Mouse (Mus musculus) lung, postnatal 0 days (tissue): ENCODE measurements around the gene Lzts2. TPM values are rescaled to one million over a fixed set of nuclear protein-coding genes. Genes with fewer than 3 reads are reported as not detected.

Experiments used
- ATAC-seq: fragments of 200-750 bp; cut with Nextera tagmentation; 2 replicates; pipeline ENCODE4 v1.8.0; 2017; ENCODE audit warnings: moderate library complexity
- DNase-seq: peaks from one replicate; pipeline ENCODE4 v3.0.0-alpha.2; 2016; ENCODE audit warnings: low spot score
- H3K27ac ChIP-seq: fragments of 300-500 bp; sonication (generic); 2 replicates; pipeline ENCODE4 v1.5.1; 2014; ENCODE audit warnings: antibody characterized with exemption, mild to moderate bottlenecking, low read length, mixed read lengths
- H3K27me3 ChIP-seq: fragments of 300-500 bp; sonication (generic); replicated peaks from 2 replicates; pipeline ENCODE4 v1.6.1; 2014; ENCODE audit warnings: low read length, mixed read lengths; ENCODE audit not compliant: insufficient read depth
- H3K36me3 ChIP-seq: fragments of 300-500 bp; sonication (generic); 2 replicates; pipeline ENCODE4 v1.6.1; 2014; ENCODE audit warnings: low read length, mixed read lengths; ENCODE audit not compliant: insufficient read depth
- H3K4me1 ChIP-seq: fragments of 300-500 bp; sonication (generic); 2 replicates; pipeline ENCODE4 v1.6.1; 2014; ENCODE audit warnings: antibody characterized with exemption, low read depth, low read length, mixed read lengths; ENCODE audit not compliant: insufficient read depth
- H3K4me2 ChIP-seq: fragments of 300-500 bp; sonication (generic); replicated peaks from 2 replicates; pipeline ENCODE4 v1.6.1; 2014; ENCODE audit warnings: low read depth, mild to moderate bottlenecking, low read length, moderate library complexity, mixed read lengths
- H3K4me3 ChIP-seq: fragments of 300-500 bp; sonication (generic); 2 replicates; pipeline ENCODE4 v1.5.1; 2014; ENCODE audit warnings: low read depth, low read length
- H3K9ac ChIP-seq: fragments of 300-500 bp; sonication (generic); replicated peaks from 2 replicates; pipeline ENCODE4 v1.6.1; 2014; ENCODE audit warnings: low read depth, mild to moderate bottlenecking
- H3K9me3 ChIP-seq: fragments of 300-500 bp; sonication (generic); 2 replicates; pipeline ENCODE4 v1.6.1; 2016; ENCODE audit warnings: low read length, mixed read lengths
- CTCF ChIP-seq: IDR thresholded peaks from 2 replicates; pipeline ENCODE4 v1.5.1; 2016; ENCODE audit warnings: antibody characterized with exemption, mild to moderate bottlenecking
- EP300 ChIP-seq: IDR thresholded peaks from 2 replicates; pipeline ENCODE4 v1.6.1; 2016; ENCODE audit warnings: antibody characterized with exemption, mild to moderate bottlenecking, control low read depth
- WGBS: fragments of 180-500 bp; shearing (Covaris S2); extraction: QIAGEN DNeasy Blood & Tissue Kit; methylation state at CpG from one replicate; pipeline ENCODE4 v1.1.7; 2014; 5-methylcytosine and 5-hydroxymethylcytosine counted together
- polyA plus RNA-seq: library from polyadenylated mRNA; unstranded; fragments of >200 nt; fragmentation: Nextera tagmentation; extraction: Ambion mirVana; gene quantifications from 2 replicates; pipeline ENCODE4 v1.2.1, GENCODE M21; 2015

Lzts2 gene
- polyA plus RNA-seq, 1 experiment from 2014 or later = 56.0 TPM

DNA sequence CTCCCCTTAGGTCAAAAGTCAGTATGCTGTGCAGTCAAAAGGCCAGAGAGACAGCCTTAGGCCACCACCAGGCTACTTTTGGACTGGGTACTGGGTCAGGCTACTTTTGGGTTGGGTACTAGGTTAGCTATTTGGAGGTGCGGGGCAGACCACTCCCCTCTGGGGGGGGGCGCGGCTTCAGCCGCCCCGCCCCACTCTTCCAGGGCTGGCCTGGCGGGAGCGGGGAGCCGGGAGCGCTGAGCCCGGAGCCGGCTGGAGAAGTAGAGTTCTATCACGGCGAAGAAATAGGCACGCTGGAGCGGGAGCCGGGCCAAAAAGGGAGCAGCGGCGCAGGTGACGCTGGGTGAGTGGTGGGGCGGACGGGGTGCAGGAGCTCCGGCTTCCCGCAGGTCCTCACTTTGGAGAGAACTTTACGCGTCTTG, 778 bp downstream of the Lzts2 start:
- 0% methylated on average over 23 of the region's 25 CpGs for WGBS
- Histone ChIP-seq H3K36me3 (no peaks in the 10 kb centered on the region; the same call in 1 of the 2 replicates), H3K27me3 (no peaks in the 10 kb centered on the region), H3K4me2 (peak overlapping the region; percentile 76), H3K4me1 (peaks cover 15% of the 10 kb centered on the region), H3K9ac (peak overlapping the region; percentile 63), H3K9me3 (no peaks in the 10 kb centered on the region), H3K27ac (peak overlapping the region; percentile 99), H3K4me3 (peak overlapping the region; percentile 63)
- TF ChIP-seq EP300 (no peak), CTCF (peak; percentile 3; the same call in 1 of the 2 replicates)
- ATAC-seq (peak; percentile 20), DNase-seq (peak; percentile 74)

DNA sequence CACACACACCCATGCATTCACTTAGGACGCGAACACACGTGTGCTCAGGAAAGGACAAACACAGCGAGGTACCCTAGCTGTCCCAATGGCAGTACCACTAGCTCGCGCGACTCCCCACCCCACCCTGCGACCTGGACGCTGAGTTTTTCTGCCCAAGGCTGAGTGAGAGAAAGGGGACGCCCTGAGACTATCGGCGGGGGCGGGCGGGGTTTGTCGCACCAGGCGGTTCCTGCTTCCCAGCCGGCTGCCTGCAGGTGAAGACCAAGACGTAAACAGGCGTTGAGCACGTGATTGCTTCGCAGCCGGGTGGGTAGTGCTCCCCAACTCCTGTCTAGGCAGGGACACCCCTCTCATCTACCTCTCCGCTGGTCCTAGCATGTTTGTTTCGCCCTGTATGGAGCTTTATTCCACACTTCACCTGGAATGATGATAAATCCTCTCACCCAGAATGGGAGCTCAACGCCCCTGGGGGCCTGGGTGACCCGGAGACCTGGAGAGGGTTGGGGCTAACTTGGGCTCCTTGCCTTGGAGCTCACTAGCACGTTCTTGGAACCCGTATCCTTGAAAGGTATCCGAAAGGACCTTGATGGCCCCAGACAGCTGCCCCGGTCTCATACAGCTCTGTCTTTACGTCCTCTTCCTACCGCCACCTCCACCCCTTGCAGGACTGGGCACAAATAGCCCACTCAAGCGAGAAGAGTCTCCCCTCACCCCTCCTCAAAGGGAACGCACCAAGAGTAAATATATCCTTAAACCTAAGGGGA, 1.5 kb downstream of the Lzts2 start:
- peak overlapping the region; percentile 99 for H3K27ac ChIP-seq
- H3K9ac ChIP-seq = peak overlapping the region; percentile 63
- no peaks in the 10 kb centered on the region for H3K36me3 ChIP-seq
- DNase-seq (peak; percentile 72), ATAC-seq (0 out of 2 replicates have a peak, but pooled peaks have one; percentile 1)
- no peak for TF ChIP-seq CTCF
- TF ChIP-seq EP300 = 0 out of 2 replicates have a peak, but pooled peaks have one; percentile 7
- peaks cover 20% of the 10 kb centered on the region for H3K4me1 ChIP-seq
- no peaks in the 10 kb centered on the region for H3K27me3 ChIP-seq
- peak overlapping the region; percentile 76 for H3K4me2 ChIP-seq
- H3K9me3 ChIP-seq = no peaks in the 10 kb centered on the region
- peak overlapping the region; percentile 63 for H3K4me3 ChIP-seq
- WGBS = under 1% methylated on average over 34 of the region's 34 CpGs

DNA sequence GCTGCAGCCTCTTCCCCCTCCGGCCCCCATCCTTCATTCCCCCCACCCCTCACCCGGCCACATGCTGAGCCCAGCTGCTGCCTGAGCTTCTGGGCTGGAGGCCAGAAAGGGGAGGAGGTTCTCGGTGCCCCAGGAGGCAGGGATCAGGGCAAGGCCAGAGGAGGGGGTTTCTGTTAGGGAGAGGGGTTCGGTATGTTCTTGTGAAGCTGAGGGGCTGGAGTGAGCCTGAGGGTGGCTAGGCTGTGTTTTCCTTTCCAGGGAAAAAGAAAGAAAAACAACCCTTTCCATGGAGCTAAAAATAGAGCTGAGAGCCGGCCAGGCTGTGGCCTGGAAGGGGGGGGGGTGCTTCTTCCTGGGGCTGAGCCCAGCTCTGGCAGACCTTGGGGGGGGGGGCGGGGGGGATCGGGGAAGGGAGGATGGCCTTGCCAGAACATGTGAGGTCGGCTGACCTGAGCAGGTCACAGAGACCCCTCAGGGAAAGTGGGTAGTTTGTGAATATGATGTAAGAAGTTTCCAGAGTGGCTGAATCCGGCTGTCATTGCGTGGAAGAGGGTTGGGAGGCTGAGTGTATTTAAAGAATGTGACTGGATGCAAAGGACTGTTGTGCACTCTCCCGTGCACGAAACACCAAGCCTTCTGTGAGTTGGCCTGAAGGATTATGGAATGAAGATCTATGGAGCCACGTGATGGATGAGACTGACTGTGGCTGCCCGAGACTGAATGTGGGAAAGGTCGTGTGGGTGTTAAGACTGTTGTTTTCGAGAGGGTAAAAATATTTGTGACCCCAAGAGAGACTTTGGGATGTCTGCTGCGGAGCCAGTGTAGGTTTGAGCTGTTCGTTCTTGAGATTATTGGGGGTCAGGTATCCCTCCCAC, 2.4 kb downstream of the Lzts2 start:
- H3K4me3 ChIP-seq = peak overlapping the region; percentile 63
- no peaks in the 10 kb centered on the region for H3K36me3 ChIP-seq
- ATAC-seq = peak; percentile 40
- 1% methylated on average over 16 of the region's 18 CpGs for WGBS
- H3K27ac ChIP-seq = peak overlapping the region; percentile 99
- DNase-seq = peak; percentile 95
- no peaks in the 10 kb centered on the region for H3K9me3 ChIP-seq
- TF ChIP-seq CTCF (no peak), EP300 (no peak)
- H3K4me1 ChIP-seq = peaks cover 26% of the 10 kb centered on the region
- no peaks in the 10 kb centered on the region for H3K27me3 ChIP-seq
- peak overlapping the region; percentile 76 for H3K4me2 ChIP-seq
- peak overlapping the region; percentile 77 for H3K9ac ChIP-seq

DNA sequence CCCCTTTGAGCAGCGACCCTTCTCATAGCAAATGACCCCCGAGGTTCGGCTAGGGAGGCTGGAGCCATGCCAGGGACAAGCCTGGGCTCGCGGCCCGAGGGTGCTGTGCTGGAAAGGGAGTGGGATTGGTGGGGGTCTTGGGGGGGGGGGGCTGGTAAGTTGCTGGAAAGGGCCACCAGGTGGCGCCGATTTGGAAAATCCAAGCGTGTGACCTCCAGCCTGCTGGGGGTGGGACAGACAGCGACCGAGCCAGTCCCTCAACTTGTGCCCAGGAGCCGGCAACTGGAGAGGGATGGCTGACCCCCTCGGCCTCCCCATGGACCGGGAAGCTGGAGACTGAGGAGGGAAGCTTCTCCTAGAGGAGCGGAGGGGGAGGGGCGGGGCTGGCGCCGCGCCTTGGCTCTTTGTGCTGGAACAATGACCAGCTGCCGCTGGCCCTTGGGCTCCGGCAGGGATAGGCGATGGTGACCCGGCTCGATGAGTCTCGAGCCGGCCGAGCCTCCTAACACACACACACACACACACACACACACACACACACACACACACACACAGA, 3.1 kb downstream of the Lzts2 start:
- H3K27me3 ChIP-seq = no peaks in the 10 kb centered on the region
- H3K4me2 ChIP-seq = peak overlapping the region; percentile 76
- peaks cover 26% of the 10 kb centered on the region for H3K4me1 ChIP-seq
- H3K9ac ChIP-seq = peak overlapping the region; percentile 77
- ATAC-seq (peak; percentile 47), DNase-seq (peak; percentile 92)
- no peak for TF ChIP-seq EP300
- TF ChIP-seq CTCF = peak; percentile 56
- no peaks in the 10 kb centered on the region for H3K9me3 ChIP-seq
- H3K4me3 ChIP-seq = peak overlapping the region; percentile 63
- no peaks in the 10 kb centered on the region; the same call in 1 of the 2 replicates for H3K36me3 ChIP-seq
- 0% methylated on average over 16 of the region's 27 CpGs for WGBS
- peak overlapping the region; percentile 99 for H3K27ac ChIP-seq

DNA sequence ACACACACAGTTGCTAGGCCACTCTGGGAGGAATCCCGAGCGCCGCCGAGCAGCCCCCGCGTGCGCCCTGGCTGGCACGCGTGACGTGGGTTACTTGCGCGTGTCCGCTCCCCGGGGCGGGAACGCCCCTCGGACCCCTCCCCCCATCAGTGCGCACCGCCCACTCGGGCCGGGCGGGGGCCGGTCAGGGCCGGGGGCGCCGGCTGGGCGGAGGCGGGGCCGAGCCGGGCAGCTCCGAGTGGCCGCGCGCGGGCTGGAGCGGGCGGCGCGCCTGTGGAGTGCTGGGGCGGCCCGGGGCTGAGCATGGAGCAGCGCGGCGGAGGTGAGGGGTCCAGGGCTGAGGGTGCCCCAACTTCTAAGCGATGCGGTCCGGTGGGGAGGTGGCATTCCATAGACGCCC, 3.7 kb downstream of the Lzts2 start:
- DNase-seq (peak; percentile 89), ATAC-seq (peak; percentile 70)
- Histone ChIP-seq H3K4me3 (peak overlapping the region; percentile 63), H3K9me3 (no peaks in the 10 kb centered on the region), H3K27ac (peak overlapping the region; percentile 99), H3K27me3 (no peaks in the 10 kb centered on the region), H3K9ac (peak overlapping the region; percentile 77), H3K36me3 (no peaks in the 10 kb centered on the region; the same call in 1 of the 2 replicates), H3K4me1 (peaks cover 26% of the 10 kb centered on the region), H3K4me2 (peak overlapping the region; percentile 76)
- WGBS = 0% methylated on average over 22 of the region's 48 CpGs
- TF ChIP-seq EP300 (no peak), CTCF (no peak)
